Mouse (Mus musculus) lung, adult 2 months (tissue): ENCODE measurements around the gene Lats1.

Source experiments
- CTCF ChIP-seq: fragments of 200-500 bp; IDR thresholded peaks from 2 replicates; pipeline ENCODE4 v1.5.1; 2011; ENCODE audit warnings: mild to moderate bottlenecking, low read length, control low read depth; ENCODE audit not compliant: insufficient read depth
- POLR2A ChIP-seq: fragments of 200-500 bp; IDR thresholded peaks from 2 replicates; pipeline ENCODE4 v1.6.1; 2011; ENCODE audit warnings: low read depth, mild to moderate bottlenecking, control low read depth, low read length, borderline replicate concordance; ENCODE audit errors: extremely low read depth

DNA sequence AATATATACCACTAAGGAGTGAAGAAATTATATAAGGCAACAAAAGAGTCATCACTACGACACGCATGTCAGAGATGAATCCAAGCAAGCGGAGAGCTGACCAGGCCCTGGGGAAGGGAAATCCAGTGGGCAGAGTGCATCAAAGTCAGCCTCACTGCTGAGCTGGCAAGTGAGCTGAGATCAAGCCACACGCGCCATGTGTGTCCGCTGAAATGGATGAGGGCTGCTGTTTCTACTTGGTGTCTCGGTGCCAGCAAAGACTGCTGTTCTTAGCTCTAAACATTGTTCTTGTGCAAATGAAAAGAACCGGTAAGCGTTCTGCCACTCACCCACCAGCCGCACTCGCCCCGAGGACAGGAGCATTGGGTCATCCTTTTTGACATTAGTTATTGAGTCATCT lies 40.6 kb upstream of the Lats1 start:
- TF ChIP-seq CTCF (no peak), POLR2A (no peak)
